Mouse (Mus musculus) heart, postnatal 0 days (tissue): ENCODE measurements at regions not wholly inside any gene's neighbourhood (a gene's known extent, or its start where the extent isn't known, plus 50 kb on each side); places are given as distances from the start of the nearest gene placed in this dataset.

Source experiments
- ATAC-seq: fragments of 200-750 bp; cut with Nextera tagmentation; 2 replicates; pipeline ENCODE4 v1.8.0; 2017; ENCODE audit warnings: low read depth, moderate number of reproducible peaks, moderate library complexity; ENCODE audit not compliant: insufficient read depth
- DNase-seq: peaks from one replicate; pipeline ENCODE4 v3.0.0-alpha.2; 2016; ENCODE audit warnings: low spot score
- H3K27ac ChIP-seq: fragments of 300-500 bp; sonication (generic); 2 replicates; pipeline ENCODE4 v1.5.1; 2014; ENCODE audit warnings: low read depth, mild to moderate bottlenecking
- H3K27me3 ChIP-seq: fragments of 300-500 bp; sonication (generic); 2 replicates; pipeline ENCODE4 v1.6.1; 2014; ENCODE audit warnings: low read length, mixed read lengths; ENCODE audit not compliant: control insufficient read depth, insufficient read depth
- H3K36me3 ChIP-seq: fragments of 300-500 bp; sonication (generic); replicated peaks from 2 replicates; pipeline ENCODE4 v1.6.1; 2014; ENCODE audit warnings: low read length, mixed read lengths; ENCODE audit not compliant: control insufficient read depth, insufficient read depth
- H3K4me1 ChIP-seq: fragments of 300-500 bp; sonication (generic); 2 replicates; pipeline ENCODE4 v1.6.1; 2014; ENCODE audit warnings: antibody characterized with exemption; ENCODE audit not compliant: control insufficient read depth, insufficient read depth
- H3K4me2 ChIP-seq: fragments of 300-500 bp; sonication (generic); 2 replicates; pipeline ENCODE4 v1.6.1; 2014; ENCODE audit warnings: low read depth, mild to moderate bottlenecking, low read length, moderate library complexity
- H3K4me3 ChIP-seq: fragments of 300-500 bp; sonication (generic); 2 replicates; pipeline ENCODE4 v1.5.1; 2014; ENCODE audit warnings: low read depth, low read length
- H3K9ac ChIP-seq: fragments of 300-500 bp; sonication (generic); replicated peaks from 2 replicates; pipeline ENCODE4 v1.6.1; 2014; ENCODE audit warnings: low read depth, low read length, mixed read lengths
- H3K9me3 ChIP-seq: fragments of 300-500 bp; sonication (generic); replicated peaks from 2 replicates; pipeline ENCODE4 v1.6.1; 2016; ENCODE audit warnings: low read length; ENCODE audit not compliant: control insufficient read depth
- CTCF ChIP-seq: IDR thresholded peaks from 2 replicates; pipeline ENCODE4 v1.5.1; 2016; ENCODE audit warnings: antibody characterized with exemption, control low read depth, low read depth
- EP300 ChIP-seq: IDR thresholded peaks from 2 replicates; pipeline ENCODE4 v1.6.1; 2016; ENCODE audit warnings: antibody characterized with exemption, low read depth
- WGBS: fragments of 180-500 bp; shearing (Covaris S2); extraction: QIAGEN DNeasy Blood & Tissue Kit; methylation state at CpG from one replicate; pipeline ENCODE4 v1.1.7; 2014; 5-methylcytosine and 5-hydroxymethylcytosine counted together

GRCm38 (mm10) chr3:118329132-118329674 lies 232.7 kb upstream of the Dpyd start:
- H3K4me2 ChIP-seq = no peak overlapping the region

DNA sequence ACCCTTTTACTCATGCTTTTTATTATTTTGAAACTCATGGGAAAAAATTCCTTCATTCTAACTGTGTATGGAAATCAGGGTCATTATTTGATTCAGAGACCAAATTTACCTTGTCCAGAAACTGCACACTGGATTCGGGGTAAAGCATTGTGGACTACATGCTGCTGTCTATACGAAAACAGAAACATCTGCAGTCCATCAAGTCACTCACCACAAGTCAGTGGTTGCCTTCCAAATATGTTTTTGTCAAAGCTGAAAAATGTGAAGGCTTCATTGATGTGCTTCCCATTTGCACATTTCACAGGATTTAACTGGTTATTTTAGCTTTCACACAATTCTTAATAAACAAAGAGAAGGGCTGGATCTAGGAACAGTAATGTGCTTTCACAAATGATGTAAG lies 230.4 kb upstream of the Dpyd start:
- Histone ChIP-seq H3K4me2 (no peak overlapping the region), H3K4me1 (no peaks in the 10 kb centered on the region), H3K4me3 (no peak overlapping the region), H3K9ac (no peak overlapping the region), H3K9me3 (no peaks in the 10 kb centered on the region), H3K27ac (no peak overlapping the region), H3K36me3 (no peaks in the 10 kb centered on the region), H3K27me3 (no peaks in the 10 kb centered on the region)
- TF ChIP-seq CTCF = no peak
- no peak for TF ChIP-seq EP300
- no peak for DNase-seq
- 61% methylated on average over 2 of the region's 2 CpGs for WGBS
- ATAC-seq = no peak

More at GRCm38 (mm10) chr3:118329132-118329674, 232.7 kb upstream of the Dpyd start:
- Histone ChIP-seq H3K4me1 (peaks cover 9% of the 10 kb centered on the region; the same call in 1 of the 2 replicates), H3K4me3 (no peak overlapping the region), H3K36me3 (no peaks in the 10 kb centered on the region), H3K27me3 (no peaks in the 10 kb centered on the region), H3K27ac (no peak overlapping the region), H3K9me3 (no peaks in the 10 kb centered on the region), H3K9ac (no peak overlapping the region)
- ATAC-seq (no peak), DNase-seq (no peak)
- WGBS = 49% methylated on average over 5 of the region's 5 CpGs
- TF ChIP-seq CTCF (no peak), EP300 (no peak)

- Histone ChIP-seq H3K27me3 (no peaks in the 10 kb centered on the region), H3K9ac (no peak overlapping the region), H3K4me2 (no peak overlapping the region), H3K36me3 (no peaks in the 10 kb centered on the region), H3K4me3 (no peak overlapping the region), H3K27ac (no peak overlapping the region), H3K9me3 (no peaks in the 10 kb centered on the region), H3K4me1 (no peaks in the 10 kb centered on the region)
- TF ChIP-seq CTCF = no peak
- TF ChIP-seq EP300 = no peak
- no peak for ATAC-seq
- DNase-seq = no peak
Measured at GRCm38 (mm10) chr3:118338716-118339115, 223.2 kb upstream of the Dpyd start.

GRCm38 (mm10) chr3:118361741-118362141 lies 200.2 kb upstream of the Dpyd start:
- DNase-seq = no peak
- no peak overlapping the region for H3K4me3 ChIP-seq
- no peaks in the 10 kb centered on the region for H3K27me3 ChIP-seq
- no peaks in the 10 kb centered on the region for H3K9me3 ChIP-seq
- no peak overlapping the region for H3K9ac ChIP-seq
- no peak overlapping the region for H3K4me2 ChIP-seq
- no peaks in the 10 kb centered on the region for H3K4me1 ChIP-seq
- 64% methylated on average over 5 of the region's 5 CpGs for WGBS
- ATAC-seq = no peak
- no peak overlapping the region for H3K27ac ChIP-seq
- no peaks in the 10 kb centered on the region for H3K36me3 ChIP-seq
- TF ChIP-seq CTCF (no peak), EP300 (no peak)
